Mouse (Mus musculus): Measurements from ENCODE around the gene Dnajc12. TPM values are rescaled to one million over a fixed set of nuclear protein-coding genes. Genes with fewer than 3 reads are reported as not detected.

The Dnajc12 gene
- polyA plus RNA-seq, 1 experiment from 2014 or later, result 14.7 TPM

- no peak within 1 kb of the TSS for H3K9ac ChIP-seq (ENCODE audit: low read length)
- H3K36me3 ChIP-seq (ENCODE audit: control insufficient read depth, insufficient read depth, low read length), result no peaks in the 10 kb centered on the region
- no peak within 1 kb of the TSS for H3K4me2 ChIP-seq (ENCODE audit: low read depth, severe bottlenecking)
- no peaks in the 10 kb centered on the region for H3K9me3 ChIP-seq (ENCODE audit: control insufficient read depth, low read length)
- no peaks in the 10 kb centered on the region for H3K4me1 ChIP-seq (ENCODE audit: control insufficient read depth, insufficient read depth, low read length)
- WGBS, result 85% methylated on average over 18 of the region's 18 CpGs
- no peaks in the 10 kb centered on the region for H3K27me3 ChIP-seq (ENCODE audit: control insufficient read depth, insufficient read depth, low read length)
- no peak within 1 kb of the TSS for H3K27ac ChIP-seq (replicated peaks; ENCODE audit: low read depth, low read length)
- ATAC-seq (ENCODE audit: insufficient number of reproducible peaks, low FRiP score, low TSS enrichment, low read depth) (no peak), DNase-seq (ENCODE audit: low spot score) (peak; percentile 75)
- no peak within 1 kb of the TSS for H3K4me3 ChIP-seq (ENCODE audit: low read depth, low read length)
These were observed 39.8 kb downstream of the Dnajc12 start, which contains the start of gene Gm7075 for GRCm38 (mm10) chr10:63421739-63422735. Gene Gm7075 (minus strand): TSS chr10:63421789.

GRCm38 (mm10) chr10:63422736-63422992 lies 40.4 kb downstream of the Dnajc12 start:
- no peak overlapping the region for H3K27ac ChIP-seq (replicated peaks; ENCODE audit: low read depth, low read length)
- no peak overlapping the region for H3K4me3 ChIP-seq (ENCODE audit: low read depth, low read length)
- H3K4me1 ChIP-seq (ENCODE audit: control insufficient read depth, insufficient read depth, low read length), result no peaks in the 10 kb centered on the region
- H3K27me3 ChIP-seq (ENCODE audit: control insufficient read depth, insufficient read depth, low read length), result no peaks in the 10 kb centered on the region
- 81% methylated on average over 5 of the region's 5 CpGs for WGBS
- no peak overlapping the region for H3K4me2 ChIP-seq (ENCODE audit: low read depth, severe bottlenecking)
- H3K9me3 ChIP-seq (ENCODE audit: control insufficient read depth, low read length), result no peaks in the 10 kb centered on the region
- no peaks in the 10 kb centered on the region for H3K36me3 ChIP-seq (ENCODE audit: control insufficient read depth, insufficient read depth, low read length)
- DNase-seq (ENCODE audit: low spot score) (no peak), ATAC-seq (ENCODE audit: insufficient number of reproducible peaks, low FRiP score, low TSS enrichment, low read depth) (no peak)
- H3K9ac ChIP-seq (ENCODE audit: low read length), result no peak overlapping the region

GRCm38 (mm10) chr10:63423591-63424474 lies 41.6 kb downstream of the Dnajc12 start:
- DNase-seq (ENCODE audit: low spot score) (no peak), ATAC-seq (ENCODE audit: insufficient number of reproducible peaks, low FRiP score, low TSS enrichment, low read depth) (no peak)
- H3K36me3 ChIP-seq (ENCODE audit: control insufficient read depth, insufficient read depth, low read length), result no peaks in the 10 kb centered on the region
- H3K9me3 ChIP-seq (ENCODE audit: control insufficient read depth, low read length), result no peaks in the 10 kb centered on the region
- no peaks in the 10 kb centered on the region for H3K27me3 ChIP-seq (ENCODE audit: control insufficient read depth, insufficient read depth, low read length)
- no peak overlapping the region for H3K4me2 ChIP-seq (ENCODE audit: low read depth, severe bottlenecking)
- no peaks in the 10 kb centered on the region for H3K4me1 ChIP-seq (ENCODE audit: control insufficient read depth, insufficient read depth, low read length)
- no peak overlapping the region for H3K4me3 ChIP-seq (ENCODE audit: low read depth, low read length)
- WGBS, result 90% methylated on average over 9 of the region's 9 CpGs
- H3K27ac ChIP-seq (replicated peaks; ENCODE audit: low read depth, low read length), result no peak overlapping the region
- H3K9ac ChIP-seq (ENCODE audit: low read length), result no peak overlapping the region

- Histone ChIP-seq H3K27me3 (ENCODE audit: control insufficient read depth, insufficient read depth, low read length) (no peaks in the 10 kb centered on the region), H3K4me1 (ENCODE audit: control insufficient read depth, insufficient read depth, low read length) (no peaks in the 10 kb centered on the region), H3K4me2 (ENCODE audit: low read depth, severe bottlenecking) (no peak overlapping the region), H3K4me3 (ENCODE audit: low read depth, low read length) (no peak overlapping the region), H3K9ac (ENCODE audit: low read length) (no peak overlapping the region), H3K27ac (replicated peaks; ENCODE audit: low read depth, low read length) (no peak overlapping the region), H3K36me3 (ENCODE audit: control insufficient read depth, insufficient read depth, low read length) (no peaks in the 10 kb centered on the region), H3K9me3 (ENCODE audit: control insufficient read depth, low read length) (no peaks in the 10 kb centered on the region)
- peak; percentile 40 for DNase-seq (ENCODE audit: low spot score)
- no peak for ATAC-seq (ENCODE audit: insufficient number of reproducible peaks, low FRiP score, low TSS enrichment, low read depth)
These were observed 42.2 kb downstream of the Dnajc12 start for GRCm38 (mm10) chr10:63424475-63424814.

GRCm38 (mm10) chr10:63427146-63427545 lies 44.9 kb downstream of the Dnajc12 start:
- H3K4me2 ChIP-seq (ENCODE audit: low read depth, severe bottlenecking), result no peak overlapping the region
- H3K4me1 ChIP-seq (ENCODE audit: control insufficient read depth, insufficient read depth, low read length), result no peaks in the 10 kb centered on the region
- no peaks in the 10 kb centered on the region for H3K27me3 ChIP-seq (ENCODE audit: control insufficient read depth, insufficient read depth, low read length)
- no peaks in the 10 kb centered on the region for H3K9me3 ChIP-seq (ENCODE audit: control insufficient read depth, low read length)
- no peaks in the 10 kb centered on the region for H3K36me3 ChIP-seq (ENCODE audit: control insufficient read depth, insufficient read depth, low read length)
- DNase-seq (ENCODE audit: low spot score) (no peak), ATAC-seq (ENCODE audit: insufficient number of reproducible peaks, low FRiP score, low TSS enrichment, low read depth) (no peak)
- H3K4me3 ChIP-seq (ENCODE audit: low read depth, low read length), result no peak overlapping the region
- 84% methylated on average over 8 of the region's 8 CpGs for WGBS
- no peak overlapping the region for H3K27ac ChIP-seq (replicated peaks; ENCODE audit: low read depth, low read length)
- H3K9ac ChIP-seq (ENCODE audit: low read length), result no peak overlapping the region

GRCm38 (mm10) chr10:63428243-63429022 lies 46.2 kb downstream of the Dnajc12 start:
- peak overlapping the region; percentile 22 for H3K9ac ChIP-seq (ENCODE audit: low read length)
- DNase-seq (ENCODE audit: low spot score) (peak; percentile 61), ATAC-seq (ENCODE audit: insufficient number of reproducible peaks, low FRiP score, low TSS enrichment, low read depth) (no peak)
- H3K27me3 ChIP-seq (ENCODE audit: control insufficient read depth, insufficient read depth, low read length), result no peaks in the 10 kb centered on the region
- no peak overlapping the region for H3K27ac ChIP-seq (replicated peaks; ENCODE audit: low read depth, low read length)
- H3K36me3 ChIP-seq (ENCODE audit: control insufficient read depth, insufficient read depth, low read length), result no peaks in the 10 kb centered on the region
- H3K4me2 ChIP-seq (ENCODE audit: low read depth, severe bottlenecking), result peak overlapping the region; percentile 40
- 29% methylated on average over 19 of the region's 19 CpGs for WGBS
- no peaks in the 10 kb centered on the region for H3K4me1 ChIP-seq (ENCODE audit: control insufficient read depth, insufficient read depth, low read length)
- H3K4me3 ChIP-seq (ENCODE audit: low read depth, low read length), result peak overlapping the region; percentile 52
- no peaks in the 10 kb centered on the region for H3K9me3 ChIP-seq (ENCODE audit: control insufficient read depth, low read length)

- DNase-seq (ENCODE audit: low spot score) (no peak), ATAC-seq (ENCODE audit: insufficient number of reproducible peaks, low FRiP score, low TSS enrichment, low read depth) (no peak)
- H3K4me2 ChIP-seq (ENCODE audit: low read depth, severe bottlenecking), result peak overlapping the region; percentile 40
- H3K36me3 ChIP-seq (ENCODE audit: control insufficient read depth, insufficient read depth, low read length), result no peaks in the 10 kb centered on the region
- H3K4me3 ChIP-seq (ENCODE audit: low read depth, low read length), result peak overlapping the region; percentile 52
- H3K27ac ChIP-seq (replicated peaks; ENCODE audit: low read depth, low read length), result no peak overlapping the region
- H3K9ac ChIP-seq (ENCODE audit: low read length), result peak overlapping the region; percentile 22
- H3K27me3 ChIP-seq (ENCODE audit: control insufficient read depth, insufficient read depth, low read length), result no peaks in the 10 kb centered on the region
- H3K4me1 ChIP-seq (ENCODE audit: control insufficient read depth, insufficient read depth, low read length), result no peaks in the 10 kb centered on the region
- H3K9me3 ChIP-seq (ENCODE audit: control insufficient read depth, low read length), result no peaks in the 10 kb centered on the region
- WGBS, result 2% methylated on average over 11 of the region's 11 CpGs
These were observed 46.7 kb downstream of the Dnajc12 start for GRCm38 (mm10) chr10:63429023-63429340.

GRCm38 (mm10) chr10:63429380-63429779 lies 47.1 kb downstream of the Dnajc12 start:
- peak overlapping the region; percentile 73 for H3K9ac ChIP-seq (ENCODE audit: low read length)
- peak overlapping the region; percentile 40 for H3K4me2 ChIP-seq (ENCODE audit: low read depth, severe bottlenecking)
- H3K4me3 ChIP-seq (ENCODE audit: low read depth, low read length), result peak overlapping the region; percentile 52
- H3K9me3 ChIP-seq (ENCODE audit: control insufficient read depth, low read length), result no peaks in the 10 kb centered on the region
- H3K36me3 ChIP-seq (ENCODE audit: control insufficient read depth, insufficient read depth, low read length), result no peaks in the 10 kb centered on the region
- peak overlapping the region; percentile 24; the same call in 1 of the 2 replicates for H3K27ac ChIP-seq (replicated peaks; ENCODE audit: low read depth, low read length)
- no peaks in the 10 kb centered on the region for H3K4me1 ChIP-seq (ENCODE audit: control insufficient read depth, insufficient read depth, low read length)
- peak; percentile 90 for ATAC-seq (ENCODE audit: insufficient number of reproducible peaks, low FRiP score, low TSS enrichment, low read depth)
- WGBS, result 0% methylated on average over 34 of the region's 34 CpGs
- H3K27me3 ChIP-seq (ENCODE audit: control insufficient read depth, insufficient read depth, low read length), result no peaks in the 10 kb centered on the region
- peak; percentile 100 for DNase-seq (ENCODE audit: low spot score)

Measured in limb, embryonic 11.5 days (tissue).